Mouse (Mus musculus) ZHBTc4 (cell line): Measurements from ENCODE around the gene Ager.
A peak's percentile ranks its signal among the peaks of the same experiment; 100 is the strongest.

Source experiments
- DNase-seq: peaks from one replicate; pipeline ENCODE4 v3.0.0-alpha.2; 2011; ENCODE audit warnings: low read depth, low spot score

Ager gene

DNA sequence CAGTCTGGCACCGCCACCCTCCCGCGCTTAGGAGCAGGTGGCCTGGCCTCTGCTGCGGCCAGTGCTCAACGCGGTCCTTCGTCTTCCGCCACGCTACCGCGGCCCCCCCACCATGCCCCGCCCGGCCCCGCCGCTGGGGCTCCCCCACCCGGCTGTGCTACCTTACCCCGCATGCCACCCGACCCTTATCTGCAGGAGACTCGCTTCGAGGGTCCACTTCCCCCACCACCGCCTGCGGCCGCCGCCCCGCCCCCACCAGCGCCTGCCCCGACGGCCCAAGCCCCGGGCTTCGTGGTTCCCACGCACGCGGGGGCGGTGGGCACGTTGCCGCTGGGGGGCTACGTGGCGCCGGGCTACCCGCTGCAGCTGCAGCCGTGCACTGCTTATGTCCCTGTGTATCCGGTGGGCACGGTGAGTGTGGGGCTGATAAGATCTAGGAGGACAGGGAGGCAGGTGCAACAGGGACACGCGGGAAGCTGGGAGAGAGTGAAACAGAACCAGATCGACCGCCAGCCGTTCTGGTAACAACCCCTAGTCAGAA, 33.2 kb downstream of the Ager start:
- DNase-seq = no peak

- DNase-seq = no peak
These were observed 34.0 kb downstream of the Ager start for GRCm38 (mm10) chr17:34631647-34632046.

DNA sequence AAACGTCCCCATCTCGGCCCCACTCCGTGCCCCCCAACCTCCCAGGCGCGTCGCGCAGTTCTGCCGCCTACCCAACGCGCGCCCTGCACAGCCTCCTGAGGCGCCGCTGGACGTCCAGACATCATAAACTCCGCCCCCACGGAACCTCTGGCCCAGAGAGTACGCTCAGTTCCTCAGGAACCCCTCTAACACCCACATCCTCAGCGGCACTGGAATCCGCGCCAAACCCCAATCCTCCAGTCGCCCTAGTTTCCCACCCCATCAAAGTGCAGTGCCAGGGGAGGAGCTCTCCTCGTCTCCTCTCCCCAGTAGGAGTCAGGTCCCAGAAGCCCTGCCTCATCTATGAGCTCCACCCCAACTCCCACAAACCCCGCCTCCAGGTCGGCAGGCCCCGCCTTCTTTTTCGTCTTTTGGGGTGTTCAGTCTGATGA, 34.6 kb downstream of the Ager start:
- DNase-seq = peak; percentile 83

DNA sequence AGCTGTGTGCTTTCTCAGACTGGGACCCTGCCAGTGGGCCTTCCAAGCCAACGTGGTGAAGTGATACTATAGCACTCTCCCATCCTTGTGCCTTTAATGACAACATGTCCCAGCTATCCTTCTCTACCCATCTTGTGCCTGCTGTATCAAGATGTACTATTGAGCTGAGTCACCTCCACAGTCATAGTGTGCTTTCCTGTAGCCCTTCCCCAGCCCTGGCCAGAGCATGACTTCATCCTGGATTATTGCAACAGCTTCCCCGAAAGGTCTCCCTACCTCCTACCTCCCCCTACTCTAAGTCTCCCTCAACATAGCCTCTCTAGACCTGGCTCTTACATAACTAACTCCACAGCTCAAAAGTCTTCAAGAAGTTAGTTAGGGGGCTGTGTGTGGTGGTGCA, 38.0 kb downstream of the Ager start:
- DNase-seq = no peak

DNA sequence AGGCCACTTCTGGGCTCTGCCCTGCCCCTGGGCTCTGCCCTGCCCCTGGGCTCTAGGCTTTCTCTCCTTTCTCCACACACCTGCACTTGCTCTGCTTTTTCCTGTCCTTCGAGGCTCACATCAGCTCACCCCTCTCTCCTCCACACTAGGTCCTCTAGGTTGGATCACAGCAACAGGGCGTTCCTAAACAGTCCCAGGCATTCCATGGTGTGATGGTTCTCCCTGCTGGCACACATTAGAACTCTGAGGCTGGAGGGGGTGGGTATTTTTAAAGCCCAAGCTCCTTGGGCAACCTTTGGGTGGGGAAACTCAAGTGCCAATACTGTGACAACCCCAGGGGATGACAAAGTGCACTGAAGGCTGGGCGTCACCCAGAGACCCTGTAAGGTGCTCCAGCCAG, 39.8 kb downstream of the Ager start:
- no peak for DNase-seq

- no peak for DNase-seq
These were observed 42.0 kb downstream of the Ager start for GRCm38 (mm10) chr17:34639461-34640255.

DNA sequence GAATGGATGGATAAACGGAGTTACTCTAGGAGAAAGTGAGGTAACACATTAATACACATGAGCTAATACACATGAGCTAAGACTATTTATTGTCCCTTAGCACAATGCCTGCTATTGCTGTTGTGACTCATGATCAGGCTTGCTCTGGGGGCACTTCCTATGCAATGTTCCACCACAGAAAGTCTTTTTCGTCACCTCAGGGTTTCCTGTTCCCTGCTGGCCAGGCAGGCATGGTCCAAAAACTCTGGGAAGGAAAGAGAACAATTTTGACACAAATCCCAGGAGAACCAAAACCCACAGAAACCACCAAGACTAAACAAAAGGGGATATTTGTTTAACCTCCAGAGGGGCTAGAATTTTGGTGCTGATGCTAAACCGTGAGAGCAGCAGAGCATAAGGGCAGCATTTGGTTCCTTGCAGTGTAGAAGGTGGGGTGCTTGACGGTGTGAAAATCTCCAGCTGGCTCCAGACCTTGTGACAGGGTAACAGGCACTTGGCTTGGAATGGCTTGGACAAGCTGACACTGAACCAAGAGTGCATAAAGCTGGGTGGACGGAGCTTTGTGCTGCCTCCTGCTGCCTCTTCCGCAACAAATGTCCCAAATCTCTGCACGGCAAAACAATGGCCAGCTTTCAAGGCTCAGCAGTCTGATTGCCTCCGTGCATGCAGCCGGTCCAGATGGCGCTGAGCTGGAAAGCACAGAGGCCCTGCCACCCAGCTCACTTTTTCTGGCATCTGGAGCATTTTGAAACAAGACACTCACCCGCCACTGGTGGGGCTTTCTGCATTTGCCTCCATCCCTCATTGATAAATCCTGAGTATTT, 43.3 kb downstream of the Ager start:
- DNase-seq = no peak

- no peak for DNase-seq
These were observed 44.3 kb downstream of the Ager start for GRCm38 (mm10) chr17:34641945-34642344.

DNA sequence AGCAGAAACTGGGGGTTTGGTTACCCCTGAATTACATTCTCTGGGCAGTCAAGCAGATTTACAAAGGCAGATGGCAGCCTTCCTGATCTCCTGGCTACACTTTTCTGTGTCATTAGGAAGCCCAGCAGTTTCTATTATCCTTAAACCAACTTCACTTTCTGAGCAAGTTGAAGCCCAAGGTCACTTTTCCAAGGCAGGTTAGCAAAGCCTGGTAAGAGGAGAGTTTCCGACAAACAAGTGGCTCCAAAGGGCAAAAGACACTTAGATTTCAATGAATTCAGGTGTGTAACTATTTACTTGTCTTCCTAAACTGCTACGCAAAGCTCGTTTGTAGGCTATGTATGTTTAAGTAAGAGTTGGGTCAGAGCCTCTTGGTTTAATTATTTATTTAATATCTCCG, 45.7 kb downstream of the Ager start:
- no peak for DNase-seq

DNA sequence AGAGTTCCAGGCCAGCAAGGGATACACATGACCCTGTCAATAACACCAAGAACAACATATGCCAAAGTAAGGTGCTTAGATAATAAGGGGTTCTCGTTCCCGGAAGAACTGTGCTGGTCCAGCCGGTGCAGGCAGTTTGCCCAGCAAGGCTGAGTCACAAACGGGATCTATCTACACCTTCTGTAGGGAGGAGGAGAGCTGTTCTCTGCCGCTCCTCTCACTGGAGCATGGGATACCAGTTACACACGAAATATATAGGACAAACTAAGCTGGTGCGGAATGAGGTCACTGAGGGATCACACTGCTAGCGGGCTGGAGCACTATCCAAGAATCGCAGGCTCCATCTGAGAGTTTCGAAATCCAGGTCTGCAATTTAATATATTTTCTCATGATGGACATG, 46.3 kb downstream of the Ager start:
- DNase-seq = no peak

DNA sequence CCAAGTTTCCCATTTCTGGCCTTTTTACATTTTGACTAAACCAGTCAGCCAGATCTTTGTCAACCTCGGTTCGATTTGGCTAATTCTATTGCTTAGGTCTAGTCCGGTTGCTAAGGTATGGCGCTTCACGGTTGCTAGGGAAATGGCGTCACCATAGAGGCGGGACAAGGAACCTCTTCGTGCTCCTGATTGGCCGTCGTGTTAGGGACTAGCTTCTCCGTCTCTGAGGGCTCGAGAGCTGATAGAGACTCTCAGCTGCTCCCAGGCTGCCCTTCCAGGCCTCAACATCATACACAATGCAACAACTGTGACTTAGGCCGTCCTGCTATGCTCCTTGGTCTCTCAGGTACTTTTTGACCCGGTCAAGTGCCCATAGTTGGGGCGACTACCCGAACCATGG, 46.9 kb downstream of the Ager start, which contains the start of gene Fkbpl:
TSS of gene Fkbpl (plus strand) at position 157 of the 400 bp plus-strand sequence.
- peak; percentile 98 for DNase-seq

- peak; percentile 89 for DNase-seq
These were observed 47.7 kb downstream of the Ager start for GRCm38 (mm10) chr17:34645256-34645829.

- no peak for DNase-seq
These were observed 48.3 kb downstream of the Ager start for GRCm38 (mm10) chr17:34645831-34646511.

DNA sequence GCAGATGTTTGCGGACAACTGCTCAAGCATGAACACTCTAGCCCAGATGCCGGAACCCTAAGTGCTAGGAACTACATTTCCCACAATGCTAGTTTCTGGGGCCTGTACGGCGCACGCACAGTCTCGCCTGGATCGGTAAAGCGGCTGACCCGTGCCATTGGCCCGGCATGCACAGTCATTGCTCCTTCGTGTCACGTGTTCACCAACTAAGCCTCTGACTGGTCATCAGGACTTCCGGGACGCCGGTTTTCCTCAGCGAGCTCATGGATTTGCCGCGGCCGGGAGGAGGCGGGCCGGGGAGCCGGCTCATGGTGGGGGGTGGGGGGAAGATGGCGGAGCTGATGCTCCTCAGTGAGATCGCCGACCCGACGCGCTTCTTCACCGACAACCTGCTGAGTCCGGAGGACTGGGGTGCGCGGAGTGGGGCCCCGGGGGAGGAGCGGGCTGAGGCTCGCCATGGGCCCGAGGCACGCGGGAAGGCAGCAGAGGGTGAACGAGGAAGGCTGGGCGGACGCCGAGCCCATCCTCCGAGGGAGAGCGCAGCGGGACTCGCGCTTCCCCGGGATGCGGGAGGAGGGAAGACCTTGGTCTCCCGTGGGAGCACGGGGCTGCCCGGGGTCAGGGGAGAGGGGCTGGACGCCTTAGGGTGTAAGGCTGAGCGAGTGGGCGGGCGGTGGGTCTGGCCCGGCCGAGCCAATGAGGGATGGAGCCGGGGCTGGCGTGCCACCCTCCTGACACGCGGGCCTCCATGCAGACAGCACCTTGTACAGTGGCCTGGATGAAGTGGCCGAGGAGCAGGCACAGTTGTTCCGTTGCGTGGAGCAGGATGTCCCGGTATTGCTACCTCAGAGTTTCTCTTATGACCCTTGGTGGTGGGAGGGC, 49.5 kb downstream of the Ager start, which contains the start of gene Atf6b:
TSS of gene Atf6b (plus strand) at position 241 of the 882 bp plus-strand sequence.
- peak; percentile 99 for DNase-seq

- no peak for DNase-seq
These were observed 50.7 kb downstream of the Ager start for GRCm38 (mm10) chr17:34648141-34648890.

- no peak for DNase-seq
These were observed 51.6 kb downstream of the Ager start for GRCm38 (mm10) chr17:34649106-34649864.
